Mouse (Mus musculus) MEL (cell line): ENCODE data around the gene Vstm4.

Experiments
- CTCF ChIP-seq, 3 experiments: IDR thresholded peaks in 2 of 3; conservative IDR thresholded peaks in 1 of 3; 2 replicates each; pipeline ENCODE4 v1.5.1; 2011 to 2012; ENCODE audit warnings: low read length in 3 of 3, low read depth in 2 of 3, mild to moderate bottlenecking in 2 of 3, improper control_type of control experiment in 1 of 3, inconsistent platforms in 1 of 3, mixed read lengths in 1 of 3, moderate library complexity in 1 of 3; ENCODE audit not compliant: control insufficient read depth in 1 of 3, insufficient read depth in 1 of 3, poor library complexity in 1 of 3, severe bottlenecking in 1 of 3
- EP300 ChIP-seq, 2 experiments: IDR thresholded peaks; 2 replicates each; pipeline ENCODE4 v1.6.1; 2011; ENCODE audit warnings: improper control_type of control experiment in 2 of 2, low read length in 2 of 2, low read depth in 1 of 2, mild to moderate bottlenecking in 1 of 2
- MAX ChIP-seq: IDR thresholded peaks from 2 replicates; pipeline ENCODE4 v1.6.1; 2011; ENCODE audit warnings: low read length, improper control_type of control experiment
- NELFE ChIP-seq: IDR thresholded peaks from 2 replicates; pipeline ENCODE4 v1.6.1; 2011; ENCODE audit warnings: low read depth, low read length, improper control_type of control experiment
- POLR2A ChIP-seq, 2 experiments: IDR thresholded peaks; 2 replicates each; pipeline ENCODE4 v1.6.1; 2011 to 2012; ENCODE audit warnings: low read length in 2 of 2, mild to moderate bottlenecking in 2 of 2, control low read depth in 1 of 2, improper control_type of control experiment in 1 of 2, low read depth in 1 of 2, moderate library complexity in 1 of 2; ENCODE audit not compliant: control insufficient read depth in 1 of 2, insufficient read depth in 1 of 2, poor library complexity in 1 of 2
- POLR2AphosphoS5 ChIP-seq: IDR thresholded peaks from 2 replicates; pipeline ENCODE4 v1.6.1; 2012; ENCODE audit warnings: low read depth, borderline replicate concordance, mild to moderate bottlenecking, inconsistent platforms, low read length, moderate library complexity, mixed read lengths
- USF1 ChIP-seq: IDR thresholded peaks from 2 replicates; pipeline ENCODE4 v1.6.1; 2014; ENCODE audit warnings: low read depth, mild to moderate bottlenecking, inconsistent platforms, low read length, improper control_type of control experiment, moderate library complexity

- TF ChIP-seq MAX (no peak), CTCF (IDR thresholded peaks at IDR 0.05 in 2 of 3, conservative IDR thresholded peaks at IDR 0.05 in 1 of 3; ENCODE audit: control insufficient read depth in 1 of 3, insufficient read depth in 1 of 3, low read depth in 2 of 3, low read length in 3 of 3, poor library complexity in 1 of 3, severe bottlenecking in 1 of 3) (no peak), NELFE (no peak), POLR2A (IDR thresholded peaks at IDR 0.05; ENCODE audit: control insufficient read depth in 1 of 2, insufficient read depth in 1 of 2, low read depth in 1 of 2, low read length in 2 of 2, poor library complexity in 1 of 2) (no peak), EP300 (IDR thresholded peaks at IDR 0.05; ENCODE audit: low read depth in 1 of 2, low read length in 2 of 2) (no peak), POLR2AphosphoS5 (no peak), USF1 (no peak)
Observed at GRCm38 (mm10) chr14:32909112-32909511, 52.6 kb downstream of the Vstm4 start.
